ENCODE assay signal across 21 mouse cellular contexts in the genomic region with DNA sequence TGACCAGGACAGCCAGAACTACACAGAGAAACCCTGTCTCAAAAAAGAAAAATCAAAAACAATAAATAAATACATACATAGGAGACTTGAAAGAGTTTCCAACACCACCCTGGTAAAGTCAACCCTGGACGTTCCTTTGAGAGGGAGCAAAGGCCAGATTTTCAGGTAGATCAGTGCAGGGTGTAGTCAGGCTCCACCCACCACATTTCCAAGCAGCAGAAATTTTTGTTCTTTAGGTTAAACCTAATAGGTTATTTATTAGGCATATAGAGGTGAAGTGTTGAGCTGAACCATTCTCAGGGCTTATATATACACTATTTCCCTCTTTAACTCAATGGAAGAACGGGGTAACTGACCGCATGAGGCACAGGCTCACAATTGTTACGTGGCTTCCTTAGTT.
DNase-seq lines count a peak whose midpoint lies in the region; ATAC-seq lines count a peak whose summit lies in the region.
"Had no signal": no experiment of that assay in that cellular context is flagged by ENCODE, and none has a peak within 500 bp of the region (broad histone marks: within the 10 kb centered on the region; RNA-seq: fewer than 3 reads in every experiment).

No protein-coding gene starts in this region.

- H3K4me1 ChIP-seq in liver, embryonic 13.5 days (replicated peaks), result peaks cover 50% of the 10 kb centered on the region
- peaks cover 47% of the 10 kb centered on the region for H3K4me1 ChIP-seq in liver, embryonic 12.5 days
- peaks cover 33% of the 10 kb centered on the region for H3K4me1 ChIP-seq in intestine, embryonic 16.5 days (ENCODE audit: control insufficient read depth, insufficient read depth, low read length)
- peaks cover 2% of the 10 kb centered on the region; the same call in 1 of the 2 replicates for H3K4me1 ChIP-seq in stomach, embryonic 14.5 days (ENCODE audit: control insufficient read depth, insufficient read depth, low read length)

- H3K9ac ChIP-seq in liver, embryonic 13.5 days, result no peak overlapping the region
- no peak overlapping the region for H3K9ac ChIP-seq in liver, embryonic 12.5 days
- no peak overlapping the region for H3K9ac ChIP-seq in intestine, embryonic 16.5 days (ENCODE audit: low read depth, low read length)
- H3K9ac ChIP-seq in stomach, embryonic 14.5 days (replicated peaks; ENCODE audit: low read depth, low read length), result no peak overlapping the region
- H3K9ac ChIP-seq: embryonic facial prominence, embryonic 13.5 days; forebrain, embryonic 12.5 days; heart, embryonic 15.5 days had no signal

- peaks cover 11% of the 10 kb centered on the region; the same call in 1 of the 2 replicates for H3K27me3 ChIP-seq in liver, embryonic 13.5 days
- peaks cover 2% of the 10 kb centered on the region for H3K27me3 ChIP-seq in liver, embryonic 12.5 days (replicated peaks)
- no peaks in the 10 kb centered on the region for H3K27me3 ChIP-seq in intestine, embryonic 16.5 days (replicated peaks; ENCODE audit: control insufficient read depth, insufficient read depth, low read length)
- no peaks in the 10 kb centered on the region for H3K27me3 ChIP-seq in stomach, embryonic 14.5 days (ENCODE audit: control insufficient read depth, insufficient read depth, low read length)
- H3K27me3 ChIP-seq: embryonic facial prominence, embryonic 13.5 days; forebrain, embryonic 12.5 days; heart, embryonic 15.5 days had no signal

- ATAC-seq in liver, embryonic 13.5 days (ENCODE audit: low read depth), result peak; percentile 21; the same call in 1 of the 2 replicates
- ATAC-seq in liver, embryonic 12.5 days, result no peak
- peak; percentile 84 for ATAC-seq in intestine, embryonic 16.5 days
- peak; percentile 57; the same call in 1 of the 2 replicates for ATAC-seq in stomach, embryonic 14.5 days (ENCODE audit: insufficient number of reproducible peaks, insufficient read depth, low FRiP score, low read depth)
- ATAC-seq: forebrain, embryonic 16.5 days had no signal

- H3K4me2 ChIP-seq in liver, embryonic 13.5 days, result no peak overlapping the region
- no peak overlapping the region for H3K4me2 ChIP-seq in liver, embryonic 12.5 days
- H3K4me2 ChIP-seq in intestine, embryonic 16.5 days (ENCODE audit: low read depth, low read length), result peak overlapping the region; percentile 38
- no peak overlapping the region for H3K4me2 ChIP-seq in stomach, embryonic 14.5 days (replicated peaks; ENCODE audit: low read depth, low read length)
- H3K4me2 ChIP-seq: embryonic facial prominence, embryonic 13.5 days; forebrain, embryonic 12.5 days; heart, embryonic 11.5 days; heart, embryonic 15.5 days had no signal

- H3K36me3 ChIP-seq in liver, embryonic 13.5 days, result no peaks in the 10 kb centered on the region
- H3K36me3 ChIP-seq in liver, embryonic 12.5 days, result no peaks in the 10 kb centered on the region
- H3K36me3 ChIP-seq in intestine, embryonic 16.5 days (ENCODE audit: control insufficient read depth, insufficient read depth, low read length), result no peaks in the 10 kb centered on the region
- H3K36me3 ChIP-seq in stomach, embryonic 14.5 days (ENCODE audit: control insufficient read depth, insufficient read depth, low read length), result no peaks in the 10 kb centered on the region
- H3K36me3 ChIP-seq: embryonic facial prominence, embryonic 13.5 days; forebrain, embryonic 12.5 days; heart, embryonic 15.5 days had no signal

- no peak for DNase-seq in liver, embryonic 13.5 days
- peak; percentile 58 for DNase-seq in yolk sac, embryonic 10.5 days (ENCODE audit: low spot score)
- no peak for DNase-seq in adipocyte (ENCODE audit: low spot score)
- DNase-seq in gastrocnemius, adult 8-10 months (ENCODE audit: low spot score in 2 of 2), result no peak
- DNase-seq in spleen, adult 18-20 months, result no peak
- DNase-seq: adrenal gland, postnatal 14 days; cerebellum, adult 11-12 months; cerebellum, adult 9-11 months; cerebellum, postnatal 36 days; gastrocnemius, postnatal 14 days; heart, adult 2 months; heart, postnatal 14 days had no signal

- WGBS in liver, embryonic 13.5 days (ENCODE audit: insufficient replicate concordance), result 78% methylated on average over 4 of the region's 4 CpGs
- 77% methylated on average over 4 of the region's 4 CpGs for WGBS in liver, embryonic 12.5 days (ENCODE audit: insufficient replicate concordance)
- 65% methylated on average over 4 of the region's 4 CpGs for WGBS in intestine, embryonic 16.5 days
- 73% methylated on average over 4 of the region's 4 CpGs for WGBS in stomach, embryonic 14.5 days

- H3K4me3 ChIP-seq in liver, embryonic 13.5 days (replicated peaks), result no peak overlapping the region
- no peak overlapping the region for H3K4me3 ChIP-seq in liver, embryonic 12.5 days
- peak overlapping the region; percentile 11; the same call in 1 of the 2 replicates for H3K4me3 ChIP-seq in intestine, embryonic 16.5 days (ENCODE audit: low read length)
- H3K4me3 ChIP-seq in stomach, embryonic 14.5 days (ENCODE audit: low read depth, low read length), result no peak overlapping the region
- H3K4me3 ChIP-seq: embryonic facial prominence, embryonic 13.5 days; forebrain, embryonic 12.5 days; heart, adult 2 months; heart, embryonic 15.5 days had no signal

- no peak overlapping the region for H3K27ac ChIP-seq in liver, embryonic 13.5 days
- H3K27ac ChIP-seq in liver, embryonic 12.5 days, result no peak overlapping the region
- H3K27ac ChIP-seq in intestine, embryonic 16.5 days (ENCODE audit: low read length), result peak overlapping the region; percentile 74
- H3K27ac ChIP-seq in stomach, embryonic 14.5 days (ENCODE audit: low read length), result no peak overlapping the region; the same call in 1 of the 2 replicates
- H3K27ac ChIP-seq: embryonic facial prominence, embryonic 13.5 days; forebrain, embryonic 12.5 days; heart, adult 2 months; heart, embryonic 15.5 days had no signal

- no peaks in the 10 kb centered on the region for H3K9me3 ChIP-seq in liver, embryonic 13.5 days (replicated peaks)
- H3K9me3 ChIP-seq in liver, embryonic 12.5 days (replicated peaks), result no peaks in the 10 kb centered on the region
- H3K9me3 ChIP-seq in intestine, embryonic 16.5 days (ENCODE audit: control insufficient read depth, low read length), result no peaks in the 10 kb centered on the region
- H3K9me3 ChIP-seq in stomach, embryonic 14.5 days (ENCODE audit: control insufficient read depth, low read depth, low read length), result no peaks in the 10 kb centered on the region
- H3K9me3 ChIP-seq: embryonic facial prominence, embryonic 13.5 days; forebrain, embryonic 12.5 days; G1E; heart, embryonic 15.5 days had no signal
